Mouse (Mus musculus): ENCODE measurements around the gene Usp42. TPM values are rescaled to one million over a fixed set of nuclear protein-coding genes. Genes with fewer than 3 reads are reported as not detected.

Gene Usp42
- polyA plus RNA-seq, 1 experiment from 2014 or later = 13.9 TPM

- Histone ChIP-seq H3K36me3 (ENCODE audit: control insufficient read depth, insufficient read depth, low read length) (0 out of 2 replicates have a peak, but pooled peaks cover 6% of the 10 kb centered on the region), H3K4me3 (replicated peaks; ENCODE audit: low read length) (no peak overlapping the region), H3K9ac (ENCODE audit: low read length) (no peak overlapping the region), H3K27me3 (ENCODE audit: control insufficient read depth, insufficient read depth, low read length) (no peaks in the 10 kb centered on the region), H3K27ac (ENCODE audit: low read length) (no peak overlapping the region), H3K4me1 (ENCODE audit: control insufficient read depth, insufficient read depth, low read length) (no peaks in the 10 kb centered on the region), H3K4me2 (ENCODE audit: low read depth, low read length) (no peak overlapping the region), H3K9me3 (replicated peaks; ENCODE audit: control insufficient read depth, low read length) (no peaks in the 10 kb centered on the region)
- 77% methylated on average over 5 of the region's 5 CpGs for WGBS
- ATAC-seq (ENCODE audit: insufficient read depth, low FRiP score) = no peak
These were observed 31.8 kb downstream of the Usp42 start for GRCm38 (mm10) chr5:143700247-143700646.

GRCm38 (mm10) chr5:143698454-143698853 is 33.6 kb downstream of the Usp42 start:
- no peaks in the 10 kb centered on the region for H3K4me1 ChIP-seq (ENCODE audit: control insufficient read depth, insufficient read depth, low read length)

GRCm38 (mm10) chr5:143696323-143696722 is 35.8 kb downstream of the Usp42 start:
- Histone ChIP-seq H3K9ac (ENCODE audit: low read length) (no peak overlapping the region), H3K4me3 (replicated peaks; ENCODE audit: low read length) (no peak overlapping the region), H3K4me2 (ENCODE audit: low read depth, low read length) (no peak overlapping the region), H3K36me3 (ENCODE audit: control insufficient read depth, insufficient read depth, low read length) (0 out of 2 replicates have a peak, but pooled peaks cover 6% of the 10 kb centered on the region), H3K9me3 (replicated peaks; ENCODE audit: control insufficient read depth, low read length) (no peaks in the 10 kb centered on the region), H3K4me1 (ENCODE audit: control insufficient read depth, insufficient read depth, low read length) (no peaks in the 10 kb centered on the region), H3K27ac (ENCODE audit: low read length) (no peak overlapping the region), H3K27me3 (ENCODE audit: control insufficient read depth, insufficient read depth, low read length) (no peaks in the 10 kb centered on the region)
- ATAC-seq (ENCODE audit: insufficient read depth, low FRiP score) = peak; percentile 27; the same call in 1 of the 2 replicates
- 47% methylated on average over 3 of the region's 3 CpGs for WGBS

More at GRCm38 (mm10) chr5:143698454-143698853, 33.6 kb downstream of the Usp42 start:
- WGBS = 92% methylated on average over 4 of the region's 4 CpGs
- ATAC-seq (ENCODE audit: insufficient read depth, low FRiP score) = no peak
- Histone ChIP-seq H3K27me3 (ENCODE audit: control insufficient read depth, insufficient read depth, low read length) (no peaks in the 10 kb centered on the region), H3K9ac (ENCODE audit: low read length) (no peak overlapping the region), H3K9me3 (replicated peaks; ENCODE audit: control insufficient read depth, low read length) (no peaks in the 10 kb centered on the region), H3K4me3 (replicated peaks; ENCODE audit: low read length) (no peak overlapping the region), H3K27ac (ENCODE audit: low read length) (no peak overlapping the region), H3K36me3 (ENCODE audit: control insufficient read depth, insufficient read depth, low read length) (0 out of 2 replicates have a peak, but pooled peaks cover 6% of the 10 kb centered on the region), H3K4me2 (ENCODE audit: low read depth, low read length) (no peak overlapping the region)

GRCm38 (mm10) chr5:143690926-143691325 is 41.2 kb downstream of the Usp42 start:
- Histone ChIP-seq H3K4me1 (ENCODE audit: control insufficient read depth, insufficient read depth, low read length) (no peaks in the 10 kb centered on the region), H3K9me3 (replicated peaks; ENCODE audit: control insufficient read depth, low read length) (no peaks in the 10 kb centered on the region)

GRCm38 (mm10) chr5:143690392-143690791 is 41.7 kb downstream of the Usp42 start:
- no peak overlapping the region for H3K4me3 ChIP-seq (replicated peaks; ENCODE audit: low read length)
- H3K9me3 ChIP-seq (replicated peaks; ENCODE audit: control insufficient read depth, low read length) = no peaks in the 10 kb centered on the region
- 90% methylated on average over 9 of the region's 9 CpGs for WGBS
- no peaks in the 10 kb centered on the region for H3K27me3 ChIP-seq (ENCODE audit: control insufficient read depth, insufficient read depth, low read length)
- no peak overlapping the region for H3K4me2 ChIP-seq (ENCODE audit: low read depth, low read length)
- no peak overlapping the region for H3K9ac ChIP-seq (ENCODE audit: low read length)
- no peak for ATAC-seq (ENCODE audit: insufficient read depth, low FRiP score)
- no peaks in the 10 kb centered on the region for H3K4me1 ChIP-seq (ENCODE audit: control insufficient read depth, insufficient read depth, low read length)
- 0 out of 2 replicates have a peak, but pooled peaks cover 3% of the 10 kb centered on the region for H3K36me3 ChIP-seq (ENCODE audit: control insufficient read depth, insufficient read depth, low read length)
- no peak overlapping the region for H3K27ac ChIP-seq (ENCODE audit: low read length)

More at GRCm38 (mm10) chr5:143690926-143691325, 41.2 kb downstream of the Usp42 start:
- Histone ChIP-seq H3K27ac (ENCODE audit: low read length) (no peak overlapping the region), H3K9ac (ENCODE audit: low read length) (no peak overlapping the region), H3K27me3 (ENCODE audit: control insufficient read depth, insufficient read depth, low read length) (no peaks in the 10 kb centered on the region), H3K4me3 (replicated peaks; ENCODE audit: low read length) (no peak overlapping the region), H3K36me3 (ENCODE audit: control insufficient read depth, insufficient read depth, low read length) (0 out of 2 replicates have a peak, but pooled peaks cover 2% of the 10 kb centered on the region), H3K4me2 (ENCODE audit: low read depth, low read length) (no peak overlapping the region)
- no peak for ATAC-seq (ENCODE audit: insufficient read depth, low FRiP score)
- WGBS = 91% methylated on average over 5 of the region's 5 CpGs

- H3K36me3 ChIP-seq (ENCODE audit: control insufficient read depth, insufficient read depth, low read length) = 0 out of 2 replicates have a peak, but pooled peaks cover 3% of the 10 kb centered on the region
- no peaks in the 10 kb centered on the region for H3K27me3 ChIP-seq (ENCODE audit: control insufficient read depth, insufficient read depth, low read length)
- no peak for ATAC-seq (ENCODE audit: insufficient read depth, low FRiP score)
- H3K9me3 ChIP-seq (replicated peaks; ENCODE audit: control insufficient read depth, low read length) = no peaks in the 10 kb centered on the region
- no peak overlapping the region for H3K27ac ChIP-seq (ENCODE audit: low read length)
- H3K4me2 ChIP-seq (ENCODE audit: low read depth, low read length) = no peak overlapping the region
- no peak overlapping the region for H3K9ac ChIP-seq (ENCODE audit: low read length)
- 93% methylated on average over 3 of the region's 3 CpGs for WGBS
- H3K4me1 ChIP-seq (ENCODE audit: control insufficient read depth, insufficient read depth, low read length) = peaks cover 11% of the 10 kb centered on the region; the same call in 1 of the 2 replicates
- H3K4me3 ChIP-seq (replicated peaks; ENCODE audit: low read length) = no peak overlapping the region
These were observed 44.5 kb downstream of the Usp42 start for GRCm38 (mm10) chr5:143687589-143687988.

GRCm38 (mm10) chr5:143686456-143686855 is 45.6 kb downstream of the Usp42 start:
- Histone ChIP-seq H3K27ac (ENCODE audit: low read length) (no peak overlapping the region), H3K4me2 (ENCODE audit: low read depth, low read length) (no peak overlapping the region), H3K36me3 (ENCODE audit: control insufficient read depth, insufficient read depth, low read length) (0 out of 2 replicates have a peak, but pooled peaks cover 3% of the 10 kb centered on the region), H3K9me3 (replicated peaks; ENCODE audit: control insufficient read depth, low read length) (no peaks in the 10 kb centered on the region), H3K4me1 (ENCODE audit: control insufficient read depth, insufficient read depth, low read length) (peaks cover 11% of the 10 kb centered on the region; the same call in 1 of the 2 replicates), H3K9ac (ENCODE audit: low read length) (no peak overlapping the region), H3K4me3 (replicated peaks; ENCODE audit: low read length) (no peak overlapping the region), H3K27me3 (ENCODE audit: control insufficient read depth, insufficient read depth, low read length) (no peaks in the 10 kb centered on the region)
- WGBS = 82% methylated on average over 3 of the region's 3 CpGs
- ATAC-seq (ENCODE audit: insufficient read depth, low FRiP score) = no peak

- Histone ChIP-seq H3K27me3 (ENCODE audit: control insufficient read depth, insufficient read depth, low read length) (no peaks in the 10 kb centered on the region), H3K36me3 (ENCODE audit: control insufficient read depth, insufficient read depth, low read length) (0 out of 2 replicates have a peak, but pooled peaks cover 3% of the 10 kb centered on the region), H3K27ac (ENCODE audit: low read length) (no peak overlapping the region), H3K4me3 (replicated peaks; ENCODE audit: low read length) (no peak overlapping the region), H3K9ac (ENCODE audit: low read length) (no peak overlapping the region), H3K4me1 (ENCODE audit: control insufficient read depth, insufficient read depth, low read length) (peaks cover 16% of the 10 kb centered on the region; the same call in 1 of the 2 replicates), H3K9me3 (replicated peaks; ENCODE audit: control insufficient read depth, low read length) (no peaks in the 10 kb centered on the region), H3K4me2 (ENCODE audit: low read depth, low read length) (no peak overlapping the region)
- WGBS = 70% methylated on average over 8 of the region's 8 CpGs
- no peak for ATAC-seq (ENCODE audit: insufficient read depth, low FRiP score)
These were observed 47.1 kb downstream of the Usp42 start for GRCm38 (mm10) chr5:143684911-143685390.

GRCm38 (mm10) chr5:143683696-143684095 is 48.4 kb downstream of the Usp42 start:
- Histone ChIP-seq H3K4me2 (ENCODE audit: low read depth, low read length) (no peak overlapping the region), H3K4me1 (ENCODE audit: control insufficient read depth, insufficient read depth, low read length) (peaks cover 29% of the 10 kb centered on the region), H3K27me3 (ENCODE audit: control insufficient read depth, insufficient read depth, low read length) (no peaks in the 10 kb centered on the region), H3K27ac (ENCODE audit: low read length) (no peak overlapping the region), H3K36me3 (ENCODE audit: control insufficient read depth, insufficient read depth, low read length) (0 out of 2 replicates have a peak, but pooled peaks cover 3% of the 10 kb centered on the region), H3K4me3 (replicated peaks; ENCODE audit: low read length) (no peak overlapping the region), H3K9ac (ENCODE audit: low read length) (no peak overlapping the region), H3K9me3 (replicated peaks; ENCODE audit: control insufficient read depth, low read length) (no peaks in the 10 kb centered on the region)
- 57% methylated on average over 6 of the region's 6 CpGs for WGBS
- ATAC-seq (ENCODE audit: insufficient read depth, low FRiP score) = no peak
